Mouse (Mus musculus) small intestine, adult 2 months (tissue): ENCODE results near the gene Cacng7.

Source experiments
- CTCF ChIP-seq: fragments of 200-500 bp; IDR thresholded peaks from 2 replicates; pipeline ENCODE4 v1.5.1; 2012; ENCODE audit warnings: low read depth, mild to moderate bottlenecking, control low read depth, inconsistent platforms, low read length, moderate library complexity, mixed read lengths; ENCODE audit not compliant: insufficient replicate concordance, insufficient read length; ENCODE audit errors: extremely low read depth
- POLR2A ChIP-seq: fragments of 200-500 bp; IDR thresholded peaks from 2 replicates; pipeline ENCODE4 v1.6.1; 2012; ENCODE audit warnings: low read depth, mild to moderate bottlenecking, control low read depth, inconsistent platforms, low read length, moderate library complexity

GRCm38 (mm10) chr7:3360678-3361077 lies 27.9 kb downstream of the Cacng7 start:
- TF ChIP-seq CTCF (no peak), POLR2A (no peak)
